Mouse (Mus musculus) neural tube, embryonic 10.5 days (tissue): ENCODE results near the gene Xcl1.

Source experiments
- DNase-seq: peaks from one replicate; pipeline ENCODE4 v3.0.0-alpha.2; 2017; ENCODE audit warnings: low spot score; ENCODE audit errors: extremely low spot score

Xcl1 gene

DNA sequence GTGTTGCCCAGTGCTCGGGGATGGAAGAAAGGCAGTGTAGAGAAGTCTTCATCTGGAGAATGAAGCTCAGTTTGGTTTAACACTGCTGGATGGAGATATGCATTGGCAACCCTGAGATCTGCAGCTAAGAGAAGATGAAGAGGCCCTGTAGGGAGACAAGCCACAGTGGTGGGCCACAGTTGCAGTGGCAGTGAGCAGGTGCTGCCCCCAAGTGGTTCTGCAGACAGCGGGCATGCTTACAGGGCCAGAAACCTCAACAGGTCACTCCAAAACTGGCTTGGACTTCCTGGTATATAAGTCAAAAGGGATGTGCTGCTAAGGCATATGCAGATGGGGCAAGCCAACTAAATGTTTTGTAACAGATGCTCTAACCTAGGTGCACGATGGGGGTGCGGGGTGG, 30.3 kb downstream of the Xcl1 start:
- peak; percentile 47 for DNase-seq

DNA sequence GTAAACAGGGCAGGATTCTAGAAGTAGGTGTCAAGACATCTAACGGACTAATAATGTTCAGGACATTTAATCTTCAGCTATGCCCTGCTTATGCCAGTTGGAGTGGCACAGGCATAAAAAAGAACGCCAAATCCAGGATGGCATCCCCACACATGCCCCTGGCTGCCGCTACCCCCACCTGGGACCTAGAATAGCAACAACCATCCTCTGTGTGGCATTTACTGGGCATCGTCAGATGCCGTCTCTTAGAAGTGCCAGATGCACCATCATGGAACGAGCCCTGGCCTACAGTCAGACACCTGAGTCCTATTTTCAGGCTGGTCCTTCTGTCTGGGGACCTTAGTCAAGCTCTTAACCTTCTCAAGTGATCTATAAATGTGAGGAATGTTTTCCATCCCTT, 34.6 kb downstream of the Xcl1 start:
- DNase-seq, result no peak

DNA sequence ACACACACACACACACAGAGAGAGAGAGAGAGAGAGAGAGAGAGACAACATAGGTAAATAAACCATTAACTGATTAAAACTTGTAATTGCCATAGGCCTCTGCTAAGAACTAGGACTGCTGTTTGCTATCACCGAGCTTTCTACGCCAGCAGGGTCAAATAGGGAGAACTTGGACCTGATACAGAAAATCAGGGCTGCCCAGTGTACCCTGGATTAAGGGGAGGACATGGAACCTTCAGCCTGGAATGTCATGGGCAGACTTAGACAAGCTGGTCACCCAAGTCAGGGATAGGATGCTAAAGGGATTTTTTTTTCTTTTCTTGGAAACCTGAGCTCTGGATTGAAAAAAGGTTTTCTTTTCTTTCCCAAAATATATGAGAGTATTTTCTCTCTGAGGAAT, 35.1 kb downstream of the Xcl1 start:
- no peak for DNase-seq

DNA sequence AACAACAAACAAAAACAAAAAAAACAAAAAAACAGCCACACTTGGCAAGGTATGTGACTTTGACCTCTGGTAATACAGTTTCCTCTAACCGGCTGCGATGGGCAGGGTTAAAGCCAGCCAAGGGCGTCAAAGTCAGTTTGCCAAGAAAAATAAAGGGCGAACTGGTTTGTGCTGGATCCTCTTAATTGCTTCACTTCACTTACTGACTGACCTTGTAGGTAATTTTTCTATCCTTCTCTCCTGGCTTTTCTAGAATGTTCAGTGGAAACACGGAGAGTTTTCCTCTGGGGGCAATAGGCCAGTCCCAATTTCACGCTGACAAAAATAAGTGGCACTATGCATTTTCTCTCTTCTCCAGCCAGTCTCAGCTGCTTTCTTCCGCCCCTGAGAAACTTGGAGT, 35.8 kb downstream of the Xcl1 start:
- no peak for DNase-seq

DNA sequence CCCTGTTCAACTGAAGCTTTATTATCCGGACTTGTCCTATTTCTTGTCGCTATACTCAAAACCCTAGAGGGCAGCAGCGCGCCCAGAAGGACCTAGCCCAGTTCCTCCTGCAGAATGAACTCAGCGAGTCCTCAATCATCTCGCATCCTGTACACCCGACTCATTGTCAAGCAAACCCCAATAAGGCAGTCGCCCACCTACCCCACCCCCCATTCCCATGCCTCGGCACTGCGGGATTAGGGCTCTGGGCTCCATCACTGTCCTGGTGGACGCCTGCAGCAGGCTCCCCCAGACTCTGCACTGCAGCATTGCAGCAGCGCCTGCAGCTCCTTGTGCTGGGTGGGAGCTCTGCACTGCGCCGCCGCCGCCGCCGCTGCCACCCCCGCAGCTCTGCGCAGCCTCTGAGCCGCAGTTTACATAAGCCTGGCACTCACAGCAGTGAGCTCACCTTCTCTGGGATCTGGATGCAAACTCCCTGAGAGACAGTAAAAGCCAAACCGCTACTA, 36.4 kb downstream of the Xcl1 start:
- DNase-seq, result peak; percentile 79

DNA sequence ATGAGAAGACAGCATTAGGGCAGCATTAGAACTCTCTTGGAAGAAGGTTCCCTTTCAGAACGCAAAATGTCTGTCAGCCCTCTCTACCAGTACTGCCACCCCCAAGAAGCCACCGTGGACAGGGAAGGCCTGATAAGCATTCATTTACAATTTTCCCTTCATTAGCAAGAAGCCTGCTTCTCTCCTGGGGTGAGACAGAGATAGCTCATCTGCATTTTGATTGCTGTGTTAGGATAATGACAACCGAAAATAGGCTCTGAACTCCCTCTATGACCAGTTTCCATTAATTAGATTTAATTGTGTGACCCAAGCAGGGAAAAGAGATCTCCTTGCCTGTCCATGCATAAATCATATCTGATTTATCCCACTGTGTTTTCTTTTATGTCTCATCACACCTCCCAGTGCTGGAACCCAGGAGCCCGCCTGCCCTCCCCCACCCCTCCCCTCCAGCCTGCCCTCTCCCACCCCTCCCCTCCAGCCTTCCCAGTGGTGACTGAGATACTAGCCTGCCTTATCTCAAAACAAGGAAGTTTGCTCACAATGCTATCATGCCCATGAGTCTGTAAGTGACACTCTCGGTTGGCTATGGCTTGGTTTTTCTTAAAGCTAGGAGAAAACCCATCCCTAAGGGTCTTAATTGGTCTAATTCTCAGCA, 38.0 kb downstream of the Xcl1 start:
- DNase-seq, result no peak

DNA sequence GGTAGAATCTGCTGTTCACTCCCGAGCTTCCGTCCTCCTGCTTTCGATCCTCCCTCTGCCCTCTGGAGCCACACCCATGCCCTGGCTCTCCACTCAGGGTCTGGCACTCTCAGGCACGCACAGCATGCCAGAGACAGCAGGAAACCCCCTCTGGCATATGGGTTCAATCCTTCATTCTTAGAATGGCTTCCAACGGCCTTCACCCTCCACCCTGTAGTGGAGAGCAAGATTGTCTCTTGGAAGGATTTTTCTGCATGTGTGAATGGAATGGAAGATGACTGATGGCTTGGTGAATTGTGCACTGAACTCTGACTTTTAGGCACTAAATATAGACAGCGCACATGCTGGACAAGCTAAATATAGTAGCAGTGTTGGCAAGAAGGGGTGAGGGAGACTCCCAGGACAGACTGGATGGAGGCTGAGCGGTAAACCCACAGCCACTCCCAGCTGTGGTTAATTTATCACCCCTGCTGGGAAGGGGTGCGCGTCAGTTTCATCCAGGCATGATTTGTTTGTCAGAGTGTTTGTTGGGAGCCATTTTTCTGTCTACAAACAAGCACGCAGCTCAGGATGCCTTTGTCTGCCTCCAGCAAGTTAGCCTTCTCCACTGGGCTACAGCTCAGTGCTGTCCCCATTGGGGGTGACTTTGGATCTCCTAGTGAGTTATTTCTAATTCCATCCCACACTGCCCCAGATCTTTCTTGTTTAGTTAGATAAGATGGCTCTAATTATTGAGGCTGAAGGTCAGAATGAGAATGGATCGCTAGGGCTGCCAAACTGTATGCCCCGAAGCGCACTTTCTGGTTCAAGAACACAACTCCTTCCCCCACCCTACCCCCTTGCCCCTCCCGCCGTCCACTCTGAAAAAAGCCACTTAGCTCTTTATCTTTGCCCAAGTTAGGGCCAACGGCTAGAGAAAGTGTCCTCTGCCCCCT, 38.8 kb downstream of the Xcl1 start:
- DNase-seq, result peak; percentile 21

DNA sequence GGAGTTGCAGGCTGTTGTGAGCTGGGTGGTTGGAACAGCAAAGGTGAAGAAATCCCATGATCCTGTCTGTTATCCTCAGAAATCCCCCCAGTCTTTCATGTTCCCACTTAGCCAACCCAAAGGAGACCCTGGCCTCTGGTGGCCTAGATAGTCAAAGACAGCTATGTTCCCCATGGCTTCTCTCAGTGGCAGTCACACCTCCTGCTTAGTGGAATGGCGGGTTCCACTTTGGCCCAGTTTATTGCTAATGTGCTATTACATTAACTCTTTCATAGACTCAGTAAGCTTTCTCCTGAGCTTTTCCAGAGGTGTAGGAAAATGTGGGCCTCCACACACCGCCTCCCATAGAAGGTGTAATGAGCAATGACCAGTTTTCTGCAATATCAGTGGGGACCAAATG, 39.5 kb downstream of the Xcl1 start:
- no peak for DNase-seq

DNA sequence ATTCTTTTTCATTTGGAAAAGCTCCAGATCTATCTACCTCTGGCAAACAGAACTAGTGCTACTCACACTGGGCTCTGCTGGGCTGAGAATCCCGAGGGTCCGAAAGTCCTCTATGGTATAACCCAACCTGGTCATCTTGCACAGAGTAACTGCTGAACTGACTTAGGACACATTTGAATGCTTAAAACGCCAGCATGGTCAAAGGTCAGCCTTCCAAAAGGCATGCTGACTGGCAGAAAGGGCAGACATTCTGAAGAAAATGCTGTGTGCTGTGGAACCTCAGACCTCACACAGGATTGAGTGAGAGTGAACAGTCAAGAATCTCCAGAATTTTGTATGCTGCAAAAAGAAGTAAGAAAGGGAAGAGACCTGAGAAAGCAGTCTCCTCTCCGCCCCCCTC, 45.0 kb downstream of the Xcl1 start:
- DNase-seq, result no peak

DNA sequence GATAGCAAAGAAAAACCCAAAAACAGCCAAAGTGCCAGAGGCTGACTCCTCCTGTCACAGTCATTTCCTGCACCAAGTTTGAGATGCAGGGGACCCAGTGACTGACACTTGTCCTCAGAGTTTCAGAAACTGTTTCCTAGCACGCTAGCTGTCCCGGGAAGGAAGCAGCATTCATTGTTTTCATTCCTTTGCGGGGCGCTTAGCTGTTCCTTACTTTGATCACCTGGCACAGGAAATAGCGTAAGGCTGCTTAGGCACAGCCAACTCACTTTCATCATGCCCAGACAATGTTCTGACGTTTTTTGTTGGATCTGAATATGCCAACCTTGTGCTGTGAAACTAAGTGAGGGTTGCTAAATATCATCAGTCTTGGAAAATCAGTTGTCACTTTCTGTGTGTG, 46.8 kb downstream of the Xcl1 start:
- DNase-seq, result no peak

DNA sequence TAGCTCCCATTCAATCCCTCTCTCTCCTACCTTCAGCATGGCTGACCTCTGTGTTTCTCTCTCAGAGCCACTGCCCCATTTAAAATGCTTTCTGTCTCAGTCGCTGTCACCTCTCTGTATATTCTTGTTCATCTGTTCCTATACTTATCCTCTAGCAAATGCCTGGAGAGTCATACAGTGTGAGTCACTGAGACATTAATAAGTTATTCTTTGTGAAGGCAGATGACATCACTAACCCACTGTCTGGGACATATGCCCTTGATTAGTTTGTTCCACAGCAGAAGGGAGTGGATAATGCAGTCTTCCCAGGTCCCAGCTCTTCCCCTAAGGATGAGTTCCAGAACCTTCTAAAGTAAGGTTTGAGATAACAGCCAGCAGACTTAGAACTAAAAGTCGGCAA, 47.6 kb downstream of the Xcl1 start:
- DNase-seq, result no peak

DNA sequence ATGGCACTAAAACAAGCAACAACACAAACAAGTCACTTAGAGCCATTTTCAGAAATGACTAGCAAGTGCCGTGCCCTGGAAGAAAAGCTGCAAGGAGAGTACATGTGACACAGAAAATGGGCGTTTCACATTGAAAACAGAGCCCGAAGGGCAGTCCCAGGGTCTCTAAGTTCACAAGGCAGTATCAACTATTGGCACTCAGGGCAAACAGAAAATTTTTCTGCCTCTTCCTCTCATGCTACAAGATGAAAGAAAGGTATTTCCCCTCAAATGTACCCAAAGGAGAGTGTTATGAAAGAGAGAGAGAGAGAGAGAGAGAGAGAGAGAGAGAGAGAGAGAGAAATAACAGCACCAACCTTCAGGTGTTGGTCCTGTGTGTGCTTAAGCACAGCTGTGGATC, 53.4 kb downstream of the Xcl1 start:
- DNase-seq, result no peak
